Mouse (Mus musculus): ENCODE results near the gene Plscr3.
"Not testable (repeated sequence)": the region's sequence is repeated elsewhere in the genome, so short reads cannot be mapped to it uniquely, and the experiment has no call there.

Gene Plscr3

DNA sequence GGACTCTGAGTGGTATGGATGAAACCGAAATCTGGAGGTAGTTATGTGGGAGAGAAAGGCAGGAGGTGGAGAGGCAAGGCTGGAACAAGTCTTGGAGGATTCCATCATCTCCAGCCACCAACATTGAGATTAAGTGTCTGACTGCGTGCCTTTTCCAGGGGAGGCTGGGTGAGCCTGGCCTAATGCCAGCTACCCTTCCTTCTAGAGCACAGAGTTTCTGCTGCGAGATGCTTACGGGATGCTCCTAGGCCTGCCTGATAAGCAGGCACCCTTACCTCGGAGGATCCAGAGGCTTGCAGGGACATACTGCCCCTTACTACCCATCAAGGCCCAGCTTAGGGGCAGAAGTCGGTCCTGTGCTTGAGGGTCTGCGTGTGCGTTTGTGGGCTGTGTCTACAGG lies 12.6 kb upstream of the Plscr3 start:
- DNase-seq (ENCODE audit: low read depth), result no peak

DNA sequence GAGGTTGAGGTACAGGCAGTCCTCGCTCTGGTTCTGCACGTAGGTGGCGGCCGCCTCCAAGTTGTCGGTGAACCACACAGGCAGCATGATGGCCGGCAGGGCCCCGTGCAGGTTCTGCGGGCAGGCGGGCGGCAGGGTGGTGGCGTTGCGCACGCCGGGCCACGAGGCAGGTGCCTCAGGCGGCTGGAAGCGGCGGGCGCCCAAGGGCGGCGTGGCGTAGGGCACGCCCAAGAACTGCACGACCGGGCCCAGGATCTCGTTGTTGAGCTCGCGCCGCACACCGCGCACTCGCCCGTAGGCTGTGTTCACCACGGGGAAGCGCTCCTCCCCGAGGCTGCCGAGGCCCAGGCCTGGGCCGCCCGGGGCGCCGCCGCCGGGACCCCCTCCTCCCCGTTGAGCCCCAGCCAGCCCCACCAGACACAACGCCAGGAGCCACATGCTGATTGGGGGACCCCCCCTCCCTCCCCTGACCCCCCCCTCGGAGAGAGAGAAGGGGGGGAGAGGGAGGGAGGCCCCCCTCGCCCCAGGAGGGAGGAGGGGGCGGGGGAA lies 12.1 kb upstream of the Plscr3 start:
- no peak for DNase-seq (ENCODE audit: low read depth)

DNA sequence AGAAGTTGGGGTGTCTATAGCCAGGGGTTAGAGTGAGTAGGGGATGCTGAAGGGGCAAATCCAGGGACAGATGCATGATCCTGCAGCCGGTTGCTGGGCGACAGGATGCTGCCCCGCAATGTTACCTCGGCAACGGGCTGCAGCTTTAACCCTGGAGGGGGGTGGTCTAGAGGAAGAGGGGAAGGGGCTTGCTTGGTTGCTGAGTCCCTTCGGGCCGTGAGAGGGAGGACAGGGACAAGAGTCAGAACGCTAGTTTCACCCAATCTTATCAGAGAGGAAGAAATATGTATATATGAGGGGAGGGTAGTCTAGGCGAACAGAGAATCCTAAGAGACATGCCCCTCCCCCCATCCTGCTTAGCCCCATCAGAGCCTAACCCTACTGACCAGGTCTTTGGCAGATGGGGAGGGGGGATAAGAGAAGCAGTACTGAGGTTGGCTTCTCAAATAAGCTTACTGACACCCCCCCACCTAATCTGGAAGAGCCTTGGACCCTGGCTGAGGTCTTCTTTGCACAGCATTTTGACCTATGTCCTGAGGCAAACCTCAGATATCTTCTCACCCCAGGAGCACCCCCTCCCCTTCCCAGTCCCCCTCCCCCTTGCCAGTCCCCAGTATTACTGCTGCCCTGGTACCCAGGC lies 10.7 kb upstream of the Plscr3 start:
- no peak for DNase-seq (ENCODE audit: low read depth)

DNA sequence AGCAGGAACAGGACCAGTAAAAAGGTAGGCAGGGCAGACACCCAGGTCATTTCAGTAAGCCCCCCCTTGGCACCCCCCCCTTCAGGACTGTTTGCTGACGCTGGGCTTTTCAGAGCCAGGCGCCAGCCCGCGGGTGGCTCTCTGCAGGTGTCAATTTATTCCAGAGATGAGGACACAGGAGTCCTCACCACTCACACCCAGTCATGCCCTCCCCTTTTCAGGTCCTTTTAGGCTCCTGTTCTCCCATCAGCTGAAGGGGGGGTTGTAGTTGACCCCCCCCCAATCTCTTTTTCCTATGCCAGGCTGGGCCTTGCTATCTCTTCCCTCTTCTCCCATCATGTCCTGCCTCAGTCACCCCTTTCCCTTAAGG lies 10.2 kb upstream of the Plscr3 start:
- no peak for DNase-seq (ENCODE audit: low read depth)

DNA sequence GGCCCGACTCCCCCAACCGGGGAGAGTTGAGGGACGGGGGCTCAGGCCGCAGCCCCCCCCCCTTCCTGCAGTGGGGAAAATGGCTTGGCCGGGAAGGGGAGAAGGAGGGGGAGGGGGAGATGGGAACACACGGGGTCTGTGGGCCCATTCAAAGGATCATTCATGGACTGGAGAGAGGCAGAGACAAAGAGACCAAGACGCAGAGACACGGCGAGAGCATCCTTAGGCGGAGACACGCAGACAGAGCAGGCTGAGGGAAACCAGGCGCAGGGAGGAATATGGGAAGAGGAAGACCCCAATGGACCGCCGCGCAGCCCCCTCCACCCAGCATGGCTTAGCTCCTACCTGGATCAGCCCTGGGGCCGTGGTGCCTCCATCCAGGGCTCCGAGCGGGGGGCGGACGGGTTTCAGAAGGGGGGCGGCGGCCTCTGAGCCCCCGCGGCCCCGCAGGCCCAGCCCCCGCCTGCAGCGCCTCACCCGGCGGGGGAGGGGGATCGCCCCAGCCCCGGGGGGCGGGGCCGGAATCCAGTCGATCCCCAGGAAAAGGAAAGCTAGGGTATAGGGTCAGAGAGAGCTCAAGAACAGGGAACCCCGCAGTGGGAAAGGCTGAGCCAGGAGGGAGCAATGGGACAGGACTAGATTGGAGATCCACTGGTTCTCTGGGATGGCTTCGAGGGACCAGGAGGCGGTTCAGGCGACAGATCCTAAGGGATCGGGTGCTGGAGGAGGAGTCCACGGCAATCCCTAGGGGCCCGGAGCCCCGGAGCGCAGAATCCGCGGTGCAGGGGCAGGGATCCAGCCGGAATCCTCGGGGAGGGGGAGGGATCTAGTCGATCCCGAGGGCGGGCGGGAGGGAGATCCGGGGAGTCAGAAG lies 9.2 kb upstream of the Plscr3 start:
- peak; percentile 24 for DNase-seq (ENCODE audit: low read depth)

DNA sequence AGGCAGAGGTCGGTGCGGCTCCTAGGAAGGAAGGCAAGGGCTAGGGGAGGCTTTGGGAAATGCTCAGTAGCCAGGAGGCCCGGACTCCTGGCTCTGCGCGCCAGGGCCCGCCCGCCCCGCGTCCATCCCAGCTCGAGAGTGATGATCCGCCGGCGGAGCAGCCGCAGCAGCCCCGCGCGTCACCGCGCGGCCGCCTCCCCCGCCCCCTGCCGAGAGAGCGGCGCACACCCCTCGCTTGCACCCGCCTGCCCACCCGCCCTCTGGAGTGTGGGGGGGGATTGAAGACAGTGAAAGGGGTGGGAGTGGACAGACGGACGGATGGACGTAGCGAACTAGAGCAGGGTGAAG lies 8.6 kb upstream of the Plscr3 start, which contains the start of gene Nlgn2:
TSS of gene Nlgn2 (minus strand) at position 181 of the 348 bp plus-strand sequence.
- DNase-seq (ENCODE audit: low read depth), result no peak

DNA sequence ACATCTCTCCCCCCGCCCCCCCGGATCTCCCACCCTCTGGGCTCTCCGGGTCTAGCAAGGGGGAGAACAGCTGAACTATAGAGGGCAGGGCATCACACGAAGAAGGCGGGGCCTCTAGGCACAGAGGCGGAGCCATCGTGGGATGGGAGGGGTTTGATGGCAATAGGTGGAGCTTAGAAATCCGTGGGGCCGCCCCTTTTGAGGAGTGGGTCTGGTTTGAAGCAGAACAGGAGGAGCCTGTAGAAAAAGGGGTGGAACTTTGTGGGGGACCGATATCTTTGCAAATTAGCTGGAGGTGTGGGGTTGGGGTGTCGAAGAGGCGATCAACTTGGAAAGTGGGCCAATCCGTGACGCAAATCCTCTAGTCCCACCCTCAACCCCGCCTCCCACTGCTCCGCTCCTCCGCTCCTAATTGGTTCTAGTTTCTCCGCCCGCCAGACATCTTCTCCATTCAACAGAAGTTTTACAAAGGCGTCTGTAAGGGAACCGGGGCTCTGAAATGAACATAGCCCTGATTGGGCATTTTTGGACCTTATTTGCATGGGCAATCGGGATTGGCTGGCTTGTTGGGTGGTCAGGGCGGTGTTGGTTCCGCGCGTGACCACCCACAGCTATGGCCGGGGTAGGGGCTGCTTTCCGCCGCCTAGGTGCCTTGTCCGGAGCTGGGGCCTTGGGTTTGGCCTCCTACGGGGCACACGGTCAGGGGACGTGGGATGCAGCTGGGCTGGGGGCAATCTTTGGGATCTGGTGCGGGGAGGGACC lies 8.0 kb upstream of the Plscr3 start, which contains the start of gene Tmem256:
TSS of gene Tmem256 (plus strand) at position 563 of the 762 bp plus-strand sequence.
- peak; percentile 100 for DNase-seq (ENCODE audit: low read depth)

DNA sequence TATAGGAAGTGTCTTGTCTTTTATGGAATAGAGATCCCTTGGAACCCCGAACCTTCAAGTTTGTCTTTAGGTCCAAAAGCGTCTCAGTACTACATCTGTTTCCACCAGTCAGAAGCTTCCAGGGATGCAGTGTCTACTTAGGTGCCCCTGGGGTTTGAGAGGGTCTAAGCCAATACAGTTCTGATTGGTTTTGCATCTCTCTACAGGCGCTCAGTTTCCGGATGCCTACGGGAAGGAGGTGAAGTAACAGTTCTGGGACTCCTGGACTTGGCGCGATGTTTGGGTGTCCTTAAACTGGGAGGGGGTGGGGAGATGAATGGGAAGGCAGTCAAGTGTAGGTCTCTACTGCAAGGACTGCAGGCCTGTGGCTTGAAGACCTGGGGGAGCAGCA lies 7.5 kb upstream of the Plscr3 start:
- DNase-seq (ENCODE audit: low read depth), result peak; percentile 72

DNA sequence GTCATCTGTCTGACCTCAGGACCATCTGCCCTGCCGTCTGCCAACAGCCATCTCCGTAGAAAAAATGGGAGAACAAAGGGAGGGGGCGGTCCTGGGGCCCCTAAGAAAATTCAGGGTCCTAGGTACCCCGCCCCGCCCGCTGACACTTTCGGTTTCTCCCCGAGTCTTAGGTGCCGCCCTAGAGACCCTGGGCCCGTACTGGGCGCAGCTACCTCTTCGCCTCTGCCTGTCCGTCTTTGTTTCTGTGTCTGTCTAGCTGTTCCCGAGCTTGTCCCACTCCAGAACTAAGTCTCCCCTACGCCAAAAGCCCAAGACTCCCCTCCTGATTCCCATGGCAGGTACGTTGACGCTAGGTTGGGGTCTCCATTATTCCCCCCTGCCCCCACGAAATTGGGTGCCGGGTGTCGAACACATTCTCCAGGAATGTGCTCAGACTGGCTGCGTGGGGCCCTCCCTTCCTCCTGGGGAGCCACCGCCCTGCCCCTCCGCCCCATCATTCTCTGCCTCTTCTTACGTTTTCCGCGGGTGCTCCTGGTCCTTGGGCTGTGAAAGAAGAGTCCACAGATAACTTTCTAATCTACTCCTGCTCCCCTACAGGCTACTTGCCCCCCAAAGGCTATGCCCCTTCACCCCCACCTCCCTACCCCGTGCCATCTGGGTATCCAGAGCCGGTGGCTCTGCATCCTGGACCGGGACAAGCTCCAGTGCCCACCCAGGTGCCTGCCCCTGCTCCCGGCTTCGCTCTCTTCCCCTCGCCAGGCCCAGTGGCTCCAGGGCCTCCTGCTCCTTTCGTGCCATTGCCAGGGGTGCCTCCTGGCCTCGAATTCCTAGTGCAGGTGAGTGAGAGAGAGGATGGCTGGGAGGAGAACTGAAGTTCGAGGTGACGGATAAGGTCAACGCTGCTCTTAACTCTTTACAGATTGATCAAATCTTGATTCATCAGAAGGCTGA lies 837 bp downstream of the Plscr3 start:
- no peak for DNase-seq (ENCODE audit: low read depth)

DNA sequence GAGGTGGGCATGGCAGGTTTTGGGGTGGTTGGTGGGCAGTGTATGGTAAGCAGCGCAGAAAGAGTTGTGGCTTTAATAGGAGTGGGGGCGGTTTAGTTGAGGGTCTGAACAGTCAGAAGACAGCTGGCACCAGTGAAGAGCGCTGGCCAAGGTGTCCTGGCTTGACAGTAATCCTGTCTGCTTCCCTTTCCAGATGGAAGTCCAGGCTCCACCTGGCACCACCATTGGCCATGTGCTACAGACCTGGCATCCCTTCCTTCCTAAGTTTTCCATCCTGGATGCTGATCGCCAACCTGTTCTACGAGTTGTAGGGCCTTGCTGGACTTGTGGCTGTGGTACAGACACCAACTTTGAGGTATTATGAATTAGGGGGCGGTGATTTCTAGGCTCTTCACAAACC lies 1.8 kb downstream of the Plscr3 start:
- no peak for DNase-seq (ENCODE audit: low read depth)

DNA sequence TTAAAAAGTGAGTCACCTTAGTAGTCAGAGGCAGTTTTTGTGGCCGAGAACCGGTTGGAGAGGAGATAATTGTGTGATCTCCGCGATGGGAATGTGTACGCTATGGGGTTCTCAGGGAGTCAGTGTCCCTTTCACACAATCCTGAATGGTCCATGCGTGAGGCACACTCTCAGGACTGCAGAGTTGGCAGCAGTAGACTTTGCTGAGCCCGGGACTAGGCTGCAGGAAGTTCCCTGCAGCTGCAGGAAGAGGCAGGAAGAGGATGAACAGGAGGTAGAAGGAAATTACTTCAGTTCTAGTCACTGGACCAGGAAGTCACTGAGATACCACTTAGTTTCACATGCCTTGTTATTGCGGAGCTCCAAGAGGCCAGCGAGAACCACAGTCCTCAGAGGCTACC lies 3.0 kb downstream of the Plscr3 start:
- DNase-seq (ENCODE audit: low read depth), result no peak

DNA sequence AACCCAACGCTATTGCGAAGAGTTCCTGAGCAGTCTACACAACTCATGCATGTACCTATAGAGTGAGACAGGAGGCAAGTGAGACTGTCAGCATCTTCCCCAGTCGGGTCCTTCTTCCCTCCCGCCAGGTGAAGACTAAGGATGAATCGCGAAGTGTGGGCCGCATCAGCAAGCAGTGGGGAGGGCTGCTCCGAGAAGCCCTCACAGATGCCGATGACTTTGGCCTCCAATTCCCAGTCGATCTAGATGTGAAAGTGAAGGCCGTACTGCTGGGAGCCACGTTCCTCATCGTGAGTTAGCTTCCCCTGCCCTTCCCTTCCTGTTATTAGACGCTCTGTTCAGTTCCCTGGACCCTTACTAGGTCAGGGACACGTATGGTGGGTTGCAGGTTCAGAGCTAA lies 3.7 kb downstream of the Plscr3 start:
- no peak for DNase-seq (ENCODE audit: low read depth)

DNA sequence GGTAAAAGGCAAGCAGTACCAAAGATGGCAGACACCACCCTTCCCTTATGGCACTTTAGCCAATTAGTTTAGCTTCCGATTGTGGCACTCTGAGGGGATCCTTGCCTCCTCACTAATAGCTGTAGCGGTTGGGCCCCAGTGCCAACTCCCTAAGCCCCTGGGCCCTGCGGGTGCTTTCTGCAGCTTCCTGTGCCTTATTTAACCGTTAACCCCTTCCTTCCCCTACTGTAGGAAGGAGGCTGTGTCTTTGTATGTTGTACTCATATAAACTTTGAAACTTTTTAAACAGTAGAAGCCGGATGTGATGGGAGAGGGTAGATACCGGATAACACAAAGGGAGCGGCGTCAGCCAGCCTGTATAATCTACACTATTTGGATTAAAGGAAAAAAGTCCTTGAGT lies 4.6 kb downstream of the Plscr3 start:
- no peak for DNase-seq (ENCODE audit: low read depth)

DNA sequence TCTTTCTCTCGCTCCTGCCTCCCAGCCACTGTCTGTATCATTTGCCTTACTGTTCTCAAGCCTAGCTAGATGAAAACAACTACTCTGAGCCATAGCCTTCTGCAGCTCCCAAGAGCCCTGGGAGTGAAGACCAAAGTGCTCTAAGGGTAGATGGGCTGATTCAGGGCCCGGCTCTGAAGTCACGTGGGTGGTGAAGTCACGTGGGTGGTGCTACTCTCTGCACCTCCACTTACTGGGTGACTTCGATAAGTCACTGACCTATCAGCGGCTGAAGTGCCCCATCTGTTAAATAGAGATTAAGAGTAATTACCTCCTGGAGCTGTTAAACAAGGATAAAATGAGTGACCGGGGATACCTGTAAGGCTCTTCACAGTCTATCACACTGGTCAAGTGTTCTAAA lies 7.8 kb downstream of the Plscr3 start:
- DNase-seq (ENCODE audit: low read depth), result peak; percentile 67

DNA sequence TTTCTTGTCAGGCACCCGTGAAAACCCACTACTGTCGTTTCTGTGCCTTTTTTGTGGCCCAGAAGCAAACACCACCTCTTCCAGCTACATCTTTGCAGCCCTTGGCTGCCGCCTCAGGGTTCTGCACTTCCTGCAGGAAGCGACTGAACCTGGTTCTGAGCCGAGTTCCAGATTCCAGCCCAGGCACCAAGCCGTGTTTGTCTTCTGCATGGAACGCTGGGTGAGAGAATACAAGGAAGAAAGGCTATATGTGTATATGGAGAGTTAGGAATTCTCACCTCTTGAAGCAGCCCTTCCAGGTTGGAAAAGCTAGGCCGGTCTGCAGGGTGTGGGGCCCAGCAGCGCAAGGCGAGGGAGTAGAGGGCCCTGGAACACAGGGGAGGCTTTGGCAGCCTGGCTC lies 8.5 kb downstream of the Plscr3 start:
- no peak for DNase-seq (ENCODE audit: low read depth)

DNA sequence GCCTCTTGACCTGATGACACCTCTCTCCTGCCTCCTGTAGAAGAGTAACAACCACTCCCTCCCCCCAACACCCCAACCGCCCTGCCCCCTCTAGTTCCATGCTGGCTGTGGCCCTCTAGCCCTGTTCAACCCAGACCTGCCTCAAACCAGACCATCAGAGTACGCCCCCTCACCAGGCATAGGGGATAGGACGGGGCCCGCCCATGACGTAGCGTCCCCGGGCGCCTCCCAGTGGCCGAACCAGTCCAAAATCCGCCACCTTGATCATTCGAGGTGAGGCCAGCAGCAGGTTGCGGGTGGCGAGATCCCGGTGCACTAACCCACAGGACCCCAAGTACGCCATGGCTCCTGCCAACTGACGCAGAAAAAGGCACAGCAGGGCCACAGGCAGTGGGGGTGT lies 9.2 kb downstream of the Plscr3 start:
- peak; percentile 37 for DNase-seq (ENCODE audit: low read depth)

DNA sequence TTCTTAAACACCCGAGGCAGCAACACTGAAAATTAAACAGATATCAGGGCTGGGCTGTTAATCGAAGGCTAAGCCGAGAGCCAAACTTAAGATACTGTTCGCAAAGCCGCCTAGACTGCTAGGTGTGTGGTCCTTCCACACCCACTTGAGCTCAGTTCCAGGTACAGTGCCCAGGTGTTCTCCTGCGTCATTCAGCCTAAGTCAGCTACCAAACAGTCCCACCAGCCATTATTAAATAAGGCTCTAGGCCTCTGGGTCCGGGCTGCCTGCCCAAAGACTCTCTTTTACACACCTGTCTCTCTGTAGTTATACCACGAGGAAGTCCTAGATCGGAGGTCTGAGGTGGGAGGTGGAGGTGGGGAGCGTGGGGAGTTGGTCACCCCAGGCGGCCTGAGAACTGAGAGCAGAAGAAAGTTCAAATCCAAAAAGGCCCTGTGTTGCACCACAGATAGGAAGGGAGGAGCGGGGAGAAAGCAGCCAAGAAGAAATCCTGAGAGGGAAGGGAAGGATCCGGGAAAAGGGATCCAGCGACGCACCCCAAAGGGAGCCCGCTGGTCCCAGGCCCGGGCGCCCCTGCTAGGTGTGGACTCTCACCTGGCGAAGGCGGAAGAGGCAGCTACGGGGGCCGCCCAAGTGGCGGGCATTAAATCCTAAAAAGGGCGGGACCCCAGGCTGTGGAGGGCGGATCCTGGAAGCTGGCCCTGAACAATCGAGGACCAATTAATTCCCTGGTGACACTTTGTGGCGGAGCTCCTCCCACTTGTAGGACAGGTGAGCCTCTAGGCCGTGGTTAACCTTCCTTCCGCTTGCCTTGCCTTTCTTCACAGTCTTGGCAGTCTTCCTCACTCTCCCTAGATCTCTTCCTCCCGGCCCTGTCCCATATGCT lies 12.2 kb downstream of the Plscr3 start, which contains the start of gene Tnk1:
TSS of gene Tnk1 (minus strand) at position 618 of the 886 bp plus-strand sequence.
- no peak for DNase-seq (ENCODE audit: low read depth)

DNA sequence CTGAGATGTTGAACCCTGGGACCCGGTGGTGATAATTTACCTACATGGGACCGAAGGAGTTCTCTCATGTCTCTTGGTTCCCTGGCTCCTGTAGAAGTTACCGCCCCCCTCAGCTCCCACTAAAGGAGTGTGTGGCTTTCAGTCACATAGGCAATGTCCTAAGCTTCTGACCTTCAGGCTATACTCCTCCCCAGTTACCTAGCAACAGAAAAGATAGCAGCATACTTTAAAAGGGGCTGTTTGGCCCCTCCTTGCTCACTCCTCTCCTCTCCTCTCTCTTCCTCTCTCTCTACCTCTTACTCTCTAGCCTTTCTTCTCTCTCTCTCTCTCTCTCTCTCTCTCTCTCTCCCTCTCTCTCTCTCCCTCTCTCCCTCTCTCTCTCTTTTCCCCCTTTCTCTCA lies 17.6 kb downstream of the Plscr3 start:
- not testable (repeated sequence) for DNase-seq (ENCODE audit: low read depth)

DNA sequence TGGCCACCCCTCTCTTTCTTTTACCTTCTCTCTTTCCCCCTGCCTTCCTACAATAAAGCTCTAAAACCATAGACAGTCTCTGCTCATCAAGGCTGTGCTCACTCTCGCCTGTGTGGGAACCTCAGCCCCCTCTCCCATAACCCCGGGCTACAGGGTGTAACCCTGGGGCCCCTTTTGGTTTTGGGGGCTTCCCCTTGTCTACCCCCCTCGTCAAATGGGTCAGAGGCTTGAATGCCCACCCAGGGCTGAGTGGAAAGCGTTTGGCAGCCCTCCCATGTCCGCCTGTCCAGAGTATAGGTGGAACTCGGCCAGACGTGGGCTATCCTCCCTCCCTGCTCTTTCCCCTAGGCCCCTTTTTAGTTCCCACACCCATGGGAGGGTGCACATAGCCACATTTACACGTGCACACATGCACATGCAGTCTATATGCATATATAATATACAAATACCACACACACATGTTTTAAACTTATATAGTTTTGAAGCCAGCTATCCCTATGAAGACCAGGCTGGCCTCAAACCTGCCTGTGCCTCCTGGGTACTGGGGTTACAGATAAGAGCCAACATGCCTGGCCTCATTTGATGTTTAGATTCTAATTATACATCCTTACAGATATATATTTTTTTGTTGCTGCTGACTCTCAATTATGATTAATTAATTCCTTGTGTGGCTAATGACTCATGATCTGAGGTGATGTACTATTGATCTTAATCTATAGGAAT lies 18.1 kb downstream of the Plscr3 start:
- DNase-seq (ENCODE audit: low read depth), result no peak

DNA sequence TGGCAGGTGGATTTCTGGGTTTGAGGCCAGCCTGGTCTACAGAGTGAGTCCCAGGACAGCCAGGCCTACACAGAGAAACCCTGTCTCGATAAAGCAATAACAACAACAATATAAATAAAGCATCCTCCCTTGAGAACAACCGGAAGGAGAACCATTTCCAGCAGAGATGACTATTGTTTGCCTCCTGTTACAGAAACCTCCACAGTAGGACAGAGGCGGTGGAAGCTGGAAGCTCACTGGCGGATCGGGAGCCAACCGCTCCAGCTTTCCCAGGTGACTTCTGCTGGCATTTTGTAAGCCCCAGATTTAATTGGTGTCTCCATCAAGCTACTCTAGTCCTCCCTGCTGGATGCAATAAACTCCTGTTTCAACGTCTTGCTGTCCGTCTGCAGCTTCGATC lies 19.4 kb downstream of the Plscr3 start:
- no peak for DNase-seq (ENCODE audit: low read depth)
